Mouse (Mus musculus): ENCODE results near the gene Gm5426. TPM values are rescaled to one million over a fixed set of nuclear protein-coding genes. Genes with fewer than 3 reads are reported as not detected.

Gm5426 gene
- total RNA-seq, 2 experiments from 2014 or later: not detected

DNA sequence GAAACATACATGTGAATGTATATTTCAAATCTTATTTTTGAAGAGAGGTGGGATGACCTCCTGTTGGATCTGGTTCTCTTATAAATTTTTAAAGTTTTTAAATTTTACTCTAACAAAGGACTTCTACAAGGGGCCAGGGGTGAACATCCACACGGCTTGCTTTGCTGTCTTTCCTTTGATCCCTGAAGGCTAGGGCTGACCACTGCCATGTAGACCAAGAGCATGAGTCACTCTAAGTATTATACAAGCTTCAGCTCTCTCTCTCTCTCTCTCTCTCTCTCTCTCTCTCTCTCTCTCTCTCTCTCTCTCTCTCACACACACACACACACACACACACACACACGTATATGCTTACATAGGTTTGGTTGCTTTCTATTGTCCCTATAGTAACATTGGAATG lies 48.6 kb downstream of the Gm5426 start:
- ATAC-seq (replicated peaks; ENCODE audit: low FRiP score, low TSS enrichment, poor library complexity, severe bottlenecking): no peak

DNA sequence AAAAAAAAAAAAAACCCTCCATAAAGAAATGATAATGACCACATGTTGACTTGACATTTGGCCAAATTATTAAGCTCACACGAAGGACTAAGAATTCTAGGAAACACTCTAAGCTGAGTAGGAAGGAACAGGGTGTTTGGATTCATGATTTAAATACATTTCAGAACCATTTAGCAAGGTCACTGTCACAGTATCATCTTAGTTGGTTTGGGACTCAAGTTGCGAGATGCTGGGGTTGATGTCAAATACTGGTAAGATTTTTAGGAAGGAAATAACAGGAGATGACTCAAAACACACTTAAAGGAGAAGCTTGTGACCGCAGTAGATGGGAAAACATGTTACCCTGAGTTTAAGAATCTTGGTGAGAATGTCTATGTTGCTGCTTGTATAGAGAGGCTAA lies 49.2 kb downstream of the Gm5426 start:
- ATAC-seq (replicated peaks; ENCODE audit: low FRiP score, low TSS enrichment, poor library complexity, severe bottlenecking): no peak

Other genes starting within 250 kb of the Gm5426 start
- gene Eea1, start 196.0 kb upstream of the Gm5426 start, total RNA-seq (2014; fragmentation: Nextera tagmentation): 24.1 and 27.6 TPM in 2 replicates
- gene Eea1, start 196.0 kb upstream of the Gm5426 start, total RNA-seq (2017): 39.7 and 39.9 TPM in 2 replicates